Mouse (Mus musculus) liver, embryonic 13.5 days (tissue): Measurements from ENCODE around the gene Emg1. TPM values are rescaled to one million over a fixed set of nuclear protein-coding genes. Genes with fewer than 3 reads are reported as not detected.

ENCODE experiments used
- ATAC-seq: fragments of 200-750 bp; cut with Nextera tagmentation; 2 replicates; pipeline ENCODE4 v1.8.0; 2017; ENCODE audit warnings: low read depth, mild to moderate bottlenecking, moderate number of reproducible peaks, moderate library complexity
- DNase-seq: peaks from one replicate; pipeline ENCODE4 v3.0.0; 2022
- H3K27ac ChIP-seq: fragments of 300-500 bp; sonication (generic); 2 replicates; pipeline ENCODE4 v1.5.1; 2015; ENCODE audit warnings: moderate library complexity, mild to moderate bottlenecking, inconsistent platforms
- H3K27me3 ChIP-seq: fragments of 300-500 bp; sonication (generic); 2 replicates; pipeline ENCODE4 v1.6.1; 2015; ENCODE audit warnings: mild to moderate bottlenecking, inconsistent platforms
- H3K36me3 ChIP-seq: fragments of 300-500 bp; sonication (generic); 2 replicates; pipeline ENCODE4 v1.6.1; 2015; ENCODE audit warnings: mild to moderate bottlenecking, inconsistent platforms
- H3K4me1 ChIP-seq: fragments of 300-500 bp; sonication (generic); replicated peaks from 2 replicates; pipeline ENCODE4 v1.6.1; 2015; ENCODE audit warnings: inconsistent platforms
- H3K4me2 ChIP-seq: fragments of 300-500 bp; sonication (generic); 2 replicates; pipeline ENCODE4 v1.6.1; 2015; ENCODE audit warnings: inconsistent platforms, mild to moderate bottlenecking, moderate library complexity
- H3K4me3 ChIP-seq: fragments of 300-500 bp; sonication (generic); replicated peaks from 2 replicates; pipeline ENCODE4 v1.5.1; 2015; ENCODE audit warnings: mild to moderate bottlenecking, inconsistent platforms
- H3K9ac ChIP-seq: fragments of 300-500 bp; sonication (generic); 2 replicates; pipeline ENCODE4 v1.6.1; 2015; ENCODE audit warnings: mild to moderate bottlenecking, inconsistent platforms
- H3K9me3 ChIP-seq: fragments of 300-500 bp; sonication (generic); replicated peaks from 2 replicates; pipeline ENCODE4 v1.6.1; 2016; ENCODE audit warnings: inconsistent platforms
- WGBS: fragments of 180-500 bp; shearing (Covaris S2); methylation state at CpG from one replicate; pipeline ENCODE4 v1.1.7; 2015; ENCODE audit not compliant: insufficient replicate concordance; 5-methylcytosine and 5-hydroxymethylcytosine counted together
- polyA plus RNA-seq: library from polyadenylated mRNA; unstranded; fragments of >200 nt; fragmentation: Nextera tagmentation; extraction: Ambion mirVana; gene quantifications from 2 replicates; pipeline ENCODE4 v1.2.1, GENCODE M21; 2015

Gene Emg1
- 189 and 198 TPM in 2 replicates for polyA plus RNA-seq

- WGBS, result under 1% methylated on average over 76 of the region's 76 CpGs
- peaks cover 69% of the 10 kb centered on the region for H3K36me3 ChIP-seq
- H3K27me3 ChIP-seq, result no peaks in the 10 kb centered on the region
- peak within 1 kb of the TSS; percentile 91 for H3K9ac ChIP-seq
- no peaks in the 10 kb centered on the region for H3K9me3 ChIP-seq
- peak; percentile 97 for ATAC-seq
- H3K4me1 ChIP-seq, result peaks cover 58% of the 10 kb centered on the region
- peak within 1 kb of the TSS; percentile 95 for H3K4me2 ChIP-seq
- H3K27ac ChIP-seq, result peak within 1 kb of the TSS; percentile 88
- peak within 1 kb of the TSS; percentile 88 for H3K4me3 ChIP-seq
- peak; percentile 96 for DNase-seq
Observed at GRCm38 (mm10) chr6:124711824-124712782, at the start of gene Emg1, which contains the start of gene Phb2. Gene Emg1 (minus strand): TSS chr6:124712178. Gene Phb2 (plus strand): TSS chr6:124712336.

- Histone ChIP-seq H3K27me3 (peaks cover 100% of the 10 kb centered on the region), H3K27ac (no peak overlapping the region), H3K4me2 (peak overlapping the region; percentile 23; the same call in 1 of the 2 replicates), H3K4me3 (no peak overlapping the region), H3K36me3 (no peaks in the 10 kb centered on the region), H3K9ac (no peak overlapping the region), H3K4me1 (peaks cover 35% of the 10 kb centered on the region), H3K9me3 (no peaks in the 10 kb centered on the region)
- peak; percentile 36; the same call in 1 of the 2 replicates for ATAC-seq
- WGBS, result 0% methylated on average over 5 of the region's 5 CpGs
- DNase-seq, result peak; percentile 69
Observed at GRCm38 (mm10) chr6:124759259-124759658, 47.3 kb upstream of the Emg1 start.

GRCm38 (mm10) chr6:124758849-124759232, 46.9 kb upstream of the Emg1 start:
- Histone ChIP-seq H3K4me2 (peak overlapping the region; percentile 23; the same call in 1 of the 2 replicates), H3K4me3 (no peak overlapping the region), H3K27me3 (peaks cover 100% of the 10 kb centered on the region), H3K9ac (no peak overlapping the region), H3K4me1 (peaks cover 38% of the 10 kb centered on the region), H3K27ac (peak overlapping the region; percentile 47; the same call in 1 of the 2 replicates), H3K9me3 (no peaks in the 10 kb centered on the region), H3K36me3 (no peaks in the 10 kb centered on the region)
- ATAC-seq (no peak), DNase-seq (no peak)
- 46% methylated on average over 2 of the region's 2 CpGs for WGBS

DNA sequence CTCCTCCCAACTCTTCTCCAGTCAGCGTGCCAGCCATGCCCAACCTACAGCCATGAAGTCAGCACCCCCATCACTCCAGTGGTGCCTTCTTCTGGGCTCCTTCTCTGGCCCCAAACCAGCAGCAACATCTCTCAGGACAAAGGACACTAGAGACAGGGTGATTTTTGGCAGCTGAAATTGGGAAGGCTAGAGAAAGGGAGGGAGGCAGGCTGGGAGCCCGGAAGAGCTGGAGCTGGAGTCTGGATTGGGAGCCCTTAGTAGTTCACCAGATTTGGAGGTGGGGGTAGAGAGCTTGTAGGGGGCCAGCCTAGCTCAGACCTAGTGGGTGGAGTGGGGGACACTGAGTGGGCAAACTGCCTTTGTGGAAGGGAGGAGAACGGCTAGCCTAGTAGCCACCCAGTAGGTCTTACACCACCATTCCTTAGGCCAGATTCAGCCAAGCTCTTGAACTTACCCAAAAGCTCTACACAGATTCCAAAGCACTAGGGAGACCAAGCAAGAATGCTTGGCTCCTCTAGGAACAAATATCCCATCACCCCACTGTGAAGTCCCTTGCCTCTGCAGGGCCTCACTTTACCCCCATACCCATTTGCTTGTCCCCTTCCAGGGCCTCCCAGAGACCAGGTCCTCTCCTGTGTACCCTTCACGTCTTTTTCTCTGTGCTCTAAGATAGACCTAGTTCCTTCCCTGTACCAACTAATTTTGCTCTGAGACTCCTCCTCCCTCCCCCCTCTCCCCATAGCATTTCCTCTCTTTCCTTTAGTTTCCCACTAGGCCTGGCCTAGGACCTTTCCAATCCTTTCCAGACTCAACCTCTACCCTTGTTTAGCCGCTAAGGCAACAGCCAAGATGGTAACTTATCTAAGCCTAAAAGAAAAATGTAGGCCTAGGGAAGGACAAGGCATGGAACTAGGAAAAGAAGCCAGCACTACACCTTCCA, 46.2 kb upstream of the Emg1 start:
- no peak for ATAC-seq
- no peak for DNase-seq
- Histone ChIP-seq H3K4me3 (peak overlapping the region; percentile 67; the same call in 1 of the 2 replicates), H3K27ac (peak overlapping the region; percentile 47; the same call in 1 of the 2 replicates), H3K4me2 (peak overlapping the region; percentile 81), H3K27me3 (peaks cover 100% of the 10 kb centered on the region), H3K36me3 (no peaks in the 10 kb centered on the region), H3K9me3 (no peaks in the 10 kb centered on the region), H3K9ac (no peak overlapping the region), H3K4me1 (peaks cover 38% of the 10 kb centered on the region)
- WGBS, result 51% methylated on average over 5 of the region's 5 CpGs

GRCm38 (mm10) chr6:124757351-124757880, 45.4 kb upstream of the Emg1 start:
- Histone ChIP-seq H3K4me2 (peak overlapping the region; percentile 81), H3K36me3 (no peaks in the 10 kb centered on the region), H3K9me3 (no peaks in the 10 kb centered on the region), H3K4me3 (peak overlapping the region; percentile 67), H3K4me1 (peaks cover 38% of the 10 kb centered on the region), H3K27ac (0 out of 2 replicates have a peak overlapping the region, but pooled peaks have one; percentile 47), H3K9ac (0 out of 2 replicates have a peak overlapping the region, but pooled peaks have one; percentile 74), H3K27me3 (peaks cover 98% of the 10 kb centered on the region)
- ATAC-seq (no peak), DNase-seq (no peak)
- WGBS, result 25% methylated on average over 5 of the region's 5 CpGs

DNA sequence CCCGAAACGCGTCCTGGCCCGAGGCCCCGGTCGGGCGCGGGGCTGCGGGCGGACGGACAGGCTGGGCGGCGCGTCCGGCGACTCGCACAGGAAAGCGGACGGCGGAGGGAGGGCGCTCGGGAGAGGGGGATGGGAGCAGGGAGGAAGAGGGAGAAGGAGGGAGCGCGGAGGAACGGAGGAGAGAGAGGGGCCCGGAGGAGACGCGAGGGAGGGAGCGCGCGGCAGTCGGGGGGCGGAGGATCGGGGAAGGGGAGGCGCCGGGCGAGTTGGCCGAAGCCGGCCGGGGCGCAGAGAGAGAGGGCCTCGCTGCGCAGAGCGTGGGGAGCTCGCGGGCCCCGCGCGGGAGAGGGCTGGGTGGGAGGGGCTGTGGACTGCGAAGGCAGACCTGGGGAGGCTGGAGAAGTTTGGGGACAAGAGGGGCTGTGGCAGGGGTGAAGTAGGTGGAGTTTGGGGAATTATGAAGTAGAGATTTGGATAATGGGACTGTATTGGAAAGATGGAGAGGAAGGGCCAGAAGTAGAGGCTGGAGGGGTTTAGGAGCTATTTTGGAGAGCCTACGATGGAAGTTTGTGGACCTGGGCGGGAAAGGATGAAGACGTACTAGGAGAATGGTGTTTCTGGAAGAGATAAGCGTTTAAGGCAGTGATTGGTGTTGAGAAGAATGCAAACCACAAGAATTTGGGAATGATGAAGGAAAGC, 44.8 kb upstream of the Emg1 start:
- Histone ChIP-seq H3K27me3 (peaks cover 94% of the 10 kb centered on the region), H3K4me1 (peaks cover 38% of the 10 kb centered on the region), H3K4me2 (peak overlapping the region; percentile 81), H3K9ac (peak overlapping the region; percentile 74), H3K4me3 (peak overlapping the region; percentile 67), H3K36me3 (no peaks in the 10 kb centered on the region), H3K9me3 (no peaks in the 10 kb centered on the region), H3K27ac (peak overlapping the region; percentile 73)
- ATAC-seq (peak; percentile 39; the same call in 1 of the 2 replicates), DNase-seq (no peak)
- 2% methylated on average over 40 of the region's 54 CpGs for WGBS

GRCm38 (mm10) chr6:124755831-124756595, 44.0 kb upstream of the Emg1 start, which contains the start of the genes Gm45234 and Atn1:
Gene Gm45234 (minus strand): TSS chr6:124756021.
Gene Atn1 (minus strand): TSS chr6:124756524.
- peaks cover 41% of the 10 kb centered on the region for H3K4me1 ChIP-seq
- H3K27ac ChIP-seq, result peak within 1 kb of the TSS; percentile 73
- ATAC-seq (peak; percentile 57), DNase-seq (no peak)
- peak within 1 kb of the TSS; percentile 74 for H3K9ac ChIP-seq
- no peaks in the 10 kb centered on the region for H3K36me3 ChIP-seq
- no peaks in the 10 kb centered on the region for H3K9me3 ChIP-seq
- peaks cover 86% of the 10 kb centered on the region for H3K27me3 ChIP-seq
- H3K4me3 ChIP-seq, result peak within 1 kb of the TSS; percentile 67
- WGBS, result under 1% methylated on average over 69 of the region's 100 CpGs
- H3K4me2 ChIP-seq, result peak within 1 kb of the TSS; percentile 81

DNA sequence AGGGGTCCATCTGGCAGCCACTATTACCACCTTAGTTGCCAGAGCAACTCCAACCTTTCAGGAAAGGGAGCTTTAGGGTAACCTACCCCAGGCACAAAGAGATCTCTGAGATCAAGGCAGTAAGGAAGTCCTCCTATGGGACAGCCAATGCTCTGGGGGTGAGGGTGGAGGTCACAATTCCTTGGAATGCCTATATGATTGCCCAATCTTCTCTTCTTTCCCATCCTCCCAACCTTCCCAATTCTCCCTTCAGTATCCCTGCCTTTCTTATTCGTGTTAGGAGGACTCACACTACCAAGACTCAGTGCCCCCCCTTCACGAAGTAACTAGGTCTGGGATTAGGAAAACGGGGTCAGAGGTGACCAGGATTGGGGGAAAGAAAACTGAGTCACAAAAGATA, 43.3 kb upstream of the Emg1 start:
- no peaks in the 10 kb centered on the region for H3K36me3 ChIP-seq
- WGBS, result 17% methylated on average over 3 of the region's 3 CpGs
- peak overlapping the region; percentile 74 for H3K9ac ChIP-seq
- peaks cover 41% of the 10 kb centered on the region for H3K4me1 ChIP-seq
- H3K9me3 ChIP-seq, result no peaks in the 10 kb centered on the region
- no peak overlapping the region for H3K27ac ChIP-seq
- H3K27me3 ChIP-seq, result peaks cover 79% of the 10 kb centered on the region
- DNase-seq, result no peak
- H3K4me2 ChIP-seq, result peak overlapping the region; percentile 81
- ATAC-seq, result no peak
- H3K4me3 ChIP-seq, result peak overlapping the region; percentile 67

DNA sequence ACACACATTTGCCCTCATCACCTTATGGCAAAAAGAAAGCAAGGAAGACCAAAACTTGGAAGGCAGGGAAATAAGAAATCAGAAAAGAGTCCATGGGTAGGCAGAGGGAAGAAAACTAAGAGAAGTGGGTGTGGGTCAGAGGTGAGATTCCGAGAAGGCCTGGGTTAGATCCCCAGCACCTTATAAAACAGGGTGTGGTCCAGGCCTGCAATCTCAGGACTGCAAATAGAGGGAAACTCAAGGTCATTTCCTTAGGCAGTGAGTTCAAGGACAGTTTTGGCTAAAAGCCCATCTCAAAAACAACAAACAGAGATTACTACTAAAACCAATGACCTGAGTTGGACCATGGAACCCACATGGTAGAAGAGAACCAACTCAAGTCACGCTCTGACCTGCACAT, 41.9 kb upstream of the Emg1 start:
- DNase-seq (no peak), ATAC-seq (no peak)
- H3K27me3 ChIP-seq, result peaks cover 65% of the 10 kb centered on the region
- WGBS, result 65% methylated on average over 2 of the region's 2 CpGs
- H3K4me3 ChIP-seq, result no peak overlapping the region
- peaks cover 37% of the 10 kb centered on the region for H3K4me1 ChIP-seq
- no peak overlapping the region for H3K4me2 ChIP-seq
- no peak overlapping the region for H3K27ac ChIP-seq
- no peak overlapping the region for H3K9ac ChIP-seq
- H3K9me3 ChIP-seq, result no peaks in the 10 kb centered on the region
- no peaks in the 10 kb centered on the region for H3K36me3 ChIP-seq
